Mouse (Mus musculus) C3H10T1/2 (cell line): Measurements from ENCODE around the gene Amfr. TPM values are rescaled to one million over a fixed set of nuclear protein-coding genes. Genes with fewer than 3 reads are reported as not detected.

Source experiments
- polyA plus RNA-seq, 2 experiments: library from polyadenylated mRNA; unstranded; fragments of >200 nt; fragmentation: generic; extraction: Trizol; gene quantifications; one replicate each; pipeline ENCODE4 v1.2.1; 2012; ENCODE audit warnings: missing spikeins in 2 of 2

The Amfr gene
- polyA plus RNA-seq, result 10 to 100 TPM; 20.6 to 63.6 TPM

GRCm38 (mm10) chr8:94012013-94012951, at the start of gene Amfr:
TSS of gene Amfr (minus strand) at chr8:94012842.

GRCm38 (mm10) chr8:94036944-94037524, 24.4 kb upstream of the Amfr start, which contains the start of the genes Nudt21 and Ogfod1:
TSS of gene Nudt21 (minus strand) at chr8:94037031.
TSS of gene Ogfod1 (plus strand) at chr8:94037198.

Other genes starting within 250 kb of the Amfr start
- gene Gnao1, start 202.9 kb downstream of the Amfr start, polyA plus RNA-seq, result 10 to 100 TPM; 10.4 to 52.4 TPM
- 10 to 100 TPM; 68.9 to 79.4 TPM for gene Nudt21, start 24.2 kb upstream of the Amfr start, polyA plus RNA-seq
- 1 to 10 TPM; 1.1 to 5.5 TPM for gene Ogfod1, start 24.4 kb upstream of the Amfr start, polyA plus RNA-seq
- gene Bbs2, start 86.1 kb upstream of the Amfr start, polyA plus RNA-seq, result 10 to 100 TPM in 1 of 2 experiments, 1 to 10 TPM in 1; 2.4 to 20.0 TPM
- under 1 TPM in 1 of 2 experiments, not detected in 1; 0.15 TPM for gene Mt4, start 124.4 kb upstream of the Amfr start, polyA plus RNA-seq
- gene Mt3, start 139.8 kb upstream of the Amfr start, polyA plus RNA-seq, result not detected
- gene Mt2, start 159.8 kb upstream of the Amfr start, polyA plus RNA-seq, result 100 to 1,000 TPM; 253 to 636 TPM
- gene Mt1, start 166.2 kb upstream of the Amfr start, polyA plus RNA-seq, result 1,000 to 10,000 TPM in 1 of 2 experiments, 100 to 1,000 TPM in 1; 937 to 1,009 TPM
- 10 to 100 TPM; 21.1 to 23.5 TPM for gene Nup93, start 201.7 kb upstream of the Amfr start, polyA plus RNA-seq